Mouse (Mus musculus) left cerebral cortex, adult 18-20 months (tissue): ENCODE results near the gene Dbp. TPM values are rescaled to one million over a fixed set of nuclear protein-coding genes. Genes with fewer than 3 reads are reported as not detected.

Experiments used
- total RNA-seq, 2 experiments: library from RNA; stranded (reverse); gene quantifications; 2 replicates each; pipeline ENCODE4 v1.2.3; 2021

Dbp gene
- total RNA-seq, 2 experiments from 2014 or later: 63.1 to 84.6 TPM

Other genes starting within 250 kb of the Dbp start
- gene Ftl1, start 245.2 kb upstream of the Dbp start, total RNA-seq: 100 to 1,000 TPM; 218 to 238 TPM
- 10 to 100 TPM; 55.2 to 59.3 TPM for gene Bax, start 238.2 kb upstream of the Dbp start, total RNA-seq
- gene Tulp2, start 223.2 kb upstream of the Dbp start, total RNA-seq: under 1 TPM in 1 of 2 experiments, not detected in 1; 0.21 TPM
- gene Gm45808, start 218.3 kb upstream of the Dbp start, total RNA-seq: 1 to 10 TPM; 2.5 to 3.8 TPM
- gene Dhdh, start 216.3 kb upstream of the Dbp start, total RNA-seq: 1 to 10 TPM; 3.9 to 4.7 TPM
- gene Nucb1, start 194.7 kb upstream of the Dbp start, total RNA-seq: 100 to 1,000 TPM; 111 to 112 TPM
- gene Ppp1r15a, start 178.8 kb upstream of the Dbp start, total RNA-seq: 10 to 100 TPM; 23.1 to 25.9 TPM
- gene Plekha4, start 178.8 kb upstream of the Dbp start, total RNA-seq: 1 to 10 TPM; 6.1 to 8.2 TPM
- under 1 TPM; 0.37 to 0.56 TPM for gene Hsd17b14, start 150.2 kb upstream of the Dbp start, total RNA-seq
- 10 to 100 TPM; 25.3 to 26.9 TPM for gene Bcat2, start 134.9 kb upstream of the Dbp start, total RNA-seq
- gene Fgf21, start 89.6 kb upstream of the Dbp start, total RNA-seq: not detected
- gene Fut1, start 87.8 kb upstream of the Dbp start, total RNA-seq: not detected
- under 1 TPM in 1 of 2 experiments, not detected in 1; 0.21 TPM for gene Izumo1, start 83.3 kb upstream of the Dbp start, total RNA-seq
- gene Rasip1, start 77.6 kb upstream of the Dbp start, total RNA-seq: 1 to 10 TPM; 6.4 to 7.9 TPM
- gene Mamstr, start 65.1 kb upstream of the Dbp start, total RNA-seq: 1 to 10 TPM; 2.0 to 2.6 TPM
- under 1 TPM; 0.12 to 0.26 TPM for gene Fut2, start 38.7 kb upstream of the Dbp start, total RNA-seq
- 10 to 100 TPM; 11.1 to 13.3 TPM for gene Ntn5, start 21.1 kb upstream of the Dbp start, total RNA-seq
- gene Sec1, start 10.7 kb upstream of the Dbp start, total RNA-seq: 1 to 10 TPM; 1.2 to 1.7 TPM
- 100 to 1,000 TPM; 215 to 220 TPM for gene Car11, start 5.2 kb upstream of the Dbp start, total RNA-seq
- gene Rpl18, start 10.4 kb downstream of the Dbp start, total RNA-seq: 100 to 1,000 TPM; 331 to 369 TPM
- 10 to 100 TPM; 32.3 to 33.0 TPM for gene Sphk2, start 12.9 kb downstream of the Dbp start, total RNA-seq
- gene Fam83e, start 16.1 kb downstream of the Dbp start, total RNA-seq: under 1 TPM in 1 of 2 experiments, not detected in 1; 0.21 TPM
- gene Spaca4, start 20.7 kb downstream of the Dbp start, total RNA-seq: not detected
- gene Lmtk3, start 78.7 kb downstream of the Dbp start, total RNA-seq: 100 to 1,000 TPM; 229 to 237 TPM
- 10 to 100 TPM; 11.3 to 13.7 TPM for gene Sult2b1, start 79.6 kb downstream of the Dbp start, total RNA-seq
- 100 to 1,000 TPM; 191 to 210 TPM for gene Cyth2, start 109.5 kb downstream of the Dbp start, total RNA-seq
- gene Kcnj14, start 119.7 kb downstream of the Dbp start, total RNA-seq: 1 to 10 TPM; 2.2 to 2.6 TPM
- 10 to 100 TPM; 20.1 to 23.2 TPM for gene Grwd1, start 125.9 kb downstream of the Dbp start, total RNA-seq
- gene Kdelr1, start 167.7 kb downstream of the Dbp start, total RNA-seq: 10 to 100 TPM; 69.0 to 76.2 TPM
- gene Grin2d, start 173.3 kb downstream of the Dbp start, total RNA-seq: 10 to 100 TPM; 10.7 to 10.9 TPM
- gene Syngr4, start 191.6 kb downstream of the Dbp start, total RNA-seq: not detected
- gene Tmem143, start 191.9 kb downstream of the Dbp start, total RNA-seq: 10 to 100 TPM; 20.9 to 22.0 TPM
- gene Emp3, start 216.3 kb downstream of the Dbp start, total RNA-seq: 1 to 10 TPM; 5.5 to 8.4 TPM
- gene Ccdc114, start 219.0 kb downstream of the Dbp start, total RNA-seq: 1 to 10 TPM; 2.6 to 2.7 TPM